Mouse (Mus musculus) embryo, embryonic 10.5 days (tissue): Measurements from ENCODE around the gene Myb.

Experiments
- DNase-seq: peaks from one replicate; pipeline ENCODE4 v3.0.0-alpha.2; 2015; ENCODE audit warnings: low spot score

Myb gene

GRCm38 (mm10) chr10:21077151-21077719 is 83.5 kb downstream of the Myb start:
- DNase-seq = no peak

GRCm38 (mm10) chr10:21076731-21077130 is 84.1 kb downstream of the Myb start:
- DNase-seq = no peak

GRCm38 (mm10) chr10:21076137-21076536 is 84.6 kb downstream of the Myb start:
- DNase-seq = no peak
